Mouse (Mus musculus): ENCODE measurements at regions not wholly inside any gene's neighbourhood (a gene's known extent, or its start where the extent isn't known, plus 50 kb on each side); places are given as distances from the start of the nearest gene placed in this dataset.

GRCm38 (mm10) chr9:85408461-85408860 lies 81.3 kb upstream of the Tent5a start:
- TF ChIP-seq CTCF (IDR thresholded peaks at IDR 0.05; ENCODE audit: borderline replicate concordance, extremely low read depth, insufficient read depth, insufficient read length) (no peak), POLR2A (IDR thresholded peaks at IDR 0.05; ENCODE audit: borderline replicate concordance, extremely low read depth, insufficient read depth, insufficient read length, poor library complexity, severe bottlenecking) (no peak)
- peak; percentile 2 for DNase-seq (ENCODE audit: low read depth)

- peak; percentile 9 for DNase-seq (ENCODE audit: low read depth)
- TF ChIP-seq POLR2A (IDR thresholded peaks at IDR 0.05; ENCODE audit: borderline replicate concordance, extremely low read depth, insufficient read depth, insufficient read length, poor library complexity, severe bottlenecking) (no peak), CTCF (IDR thresholded peaks at IDR 0.05; ENCODE audit: borderline replicate concordance, extremely low read depth, insufficient read depth, insufficient read length) (no peak)
These were observed 80.4 kb upstream of the Tent5a start for GRCm38 (mm10) chr9:85407592-85407991.

GRCm38 (mm10) chr9:85401736-85402135 lies 74.6 kb upstream of the Tent5a start:
- no peak for TF ChIP-seq CTCF (IDR thresholded peaks at IDR 0.05; ENCODE audit: borderline replicate concordance, extremely low read depth, insufficient read depth, insufficient read length)
- no peak for TF ChIP-seq POLR2A (IDR thresholded peaks at IDR 0.05; ENCODE audit: borderline replicate concordance, extremely low read depth, insufficient read depth, insufficient read length, poor library complexity, severe bottlenecking)
- DNase-seq (ENCODE audit: low read depth), result no peak

- TF ChIP-seq POLR2A (IDR thresholded peaks at IDR 0.05; ENCODE audit: borderline replicate concordance, extremely low read depth, insufficient read depth, insufficient read length, poor library complexity, severe bottlenecking) (no peak), CTCF (IDR thresholded peaks at IDR 0.05; ENCODE audit: borderline replicate concordance, extremely low read depth, insufficient read depth, insufficient read length) (no peak)
- peak; percentile 86 for DNase-seq (ENCODE audit: low read depth)
These were observed 73.6 kb upstream of the Tent5a start for GRCm38 (mm10) chr9:85400600-85401313.

GRCm38 (mm10) chr9:85394975-85395374 lies 67.8 kb upstream of the Tent5a start:
- no peak for TF ChIP-seq CTCF (IDR thresholded peaks at IDR 0.05; ENCODE audit: borderline replicate concordance, extremely low read depth, insufficient read depth, insufficient read length)
- no peak for TF ChIP-seq POLR2A (IDR thresholded peaks at IDR 0.05; ENCODE audit: borderline replicate concordance, extremely low read depth, insufficient read depth, insufficient read length, poor library complexity, severe bottlenecking)

GRCm38 (mm10) chr9:85391283-85391682 lies 64.1 kb upstream of the Tent5a start:
- TF ChIP-seq POLR2A (IDR thresholded peaks at IDR 0.05; ENCODE audit: borderline replicate concordance, extremely low read depth, insufficient read depth, insufficient read length, poor library complexity, severe bottlenecking) (no peak), CTCF (IDR thresholded peaks at IDR 0.05; ENCODE audit: borderline replicate concordance, extremely low read depth, insufficient read depth, insufficient read length) (no peak)
- no peak for DNase-seq (ENCODE audit: low read depth)

More at GRCm38 (mm10) chr9:85394975-85395374, 67.8 kb upstream of the Tent5a start:
- peak; percentile 29 for DNase-seq (ENCODE audit: low read depth)

- no peak for TF ChIP-seq POLR2A (IDR thresholded peaks at IDR 0.05; ENCODE audit: borderline replicate concordance, extremely low read depth, insufficient read depth, insufficient read length, poor library complexity, severe bottlenecking)
- TF ChIP-seq CTCF (IDR thresholded peaks at IDR 0.05; ENCODE audit: borderline replicate concordance, extremely low read depth, insufficient read depth, insufficient read length), result no peak
- no peak for DNase-seq (ENCODE audit: low read depth)
These were observed 61.7 kb upstream of the Tent5a start for GRCm38 (mm10) chr9:85388775-85389393.

GRCm38 (mm10) chr9:85382413-85382812 lies 55.3 kb upstream of the Tent5a start:
- DNase-seq (ENCODE audit: low read depth), result no peak
- TF ChIP-seq CTCF (IDR thresholded peaks at IDR 0.05; ENCODE audit: borderline replicate concordance, extremely low read depth, insufficient read depth, insufficient read length), result no peak
- no peak for TF ChIP-seq POLR2A (IDR thresholded peaks at IDR 0.05; ENCODE audit: borderline replicate concordance, extremely low read depth, insufficient read depth, insufficient read length, poor library complexity, severe bottlenecking)

GRCm38 (mm10) chr9:85380756-85381155 lies 53.6 kb upstream of the Tent5a start:
- TF ChIP-seq CTCF (IDR thresholded peaks at IDR 0.05; ENCODE audit: borderline replicate concordance, extremely low read depth, insufficient read depth, insufficient read length) (no peak), POLR2A (IDR thresholded peaks at IDR 0.05; ENCODE audit: borderline replicate concordance, extremely low read depth, insufficient read depth, insufficient read length, poor library complexity, severe bottlenecking) (no peak)
- no peak for DNase-seq (ENCODE audit: low read depth)

GRCm38 (mm10) chr9:85379135-85379534 lies 52.0 kb upstream of the Tent5a start:
- TF ChIP-seq POLR2A (IDR thresholded peaks at IDR 0.05; ENCODE audit: borderline replicate concordance, extremely low read depth, insufficient read depth, insufficient read length, poor library complexity, severe bottlenecking) (no peak), CTCF (IDR thresholded peaks at IDR 0.05; ENCODE audit: borderline replicate concordance, extremely low read depth, insufficient read depth, insufficient read length) (no peak)
- DNase-seq (ENCODE audit: low read depth), result no peak

Measured in brain, embryonic 14.5 days (tissue).